Mouse (Mus musculus): Measurements from ENCODE around the gene Lect2.

DNA sequence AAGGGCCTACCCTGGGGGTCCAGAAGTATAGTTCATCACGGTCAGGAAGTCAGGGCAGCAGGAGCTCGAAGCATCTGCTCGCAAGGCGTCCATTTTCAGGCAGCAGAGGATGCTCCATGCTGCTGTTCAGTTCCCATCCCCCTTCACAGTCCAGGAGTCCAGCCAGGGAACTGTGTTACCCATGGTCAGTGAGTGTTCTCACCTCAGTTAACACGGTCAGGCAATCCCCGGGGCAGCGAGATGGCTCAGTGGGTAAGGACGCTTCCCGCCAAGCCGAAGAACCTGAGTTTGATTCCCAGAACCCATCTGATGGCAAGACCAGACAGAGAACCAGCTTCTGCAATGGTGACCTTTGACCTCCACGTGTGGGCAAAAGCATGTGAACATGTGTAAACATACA, 20.0 kb downstream of the Lect2 start:
- TF ChIP-seq EP300 (IDR thresholded peaks at IDR 0.05; ENCODE audit: low read depth) (no peak), CTCF (IDR thresholded peaks at IDR 0.05; ENCODE audit: low read depth) (no peak)

All from heart, postnatal 0 days (tissue).